Mouse (Mus musculus) G1E (cell line): ENCODE measurements around the gene Slc25a51. TPM values are rescaled to one million over a fixed set of nuclear protein-coding genes. Genes with fewer than 3 reads are reported as not detected.

Experiments
- ATAC-seq: 2 replicates; pipeline ENCODE4 v1.8.0; 2016; ENCODE audit warnings: mild to moderate bottlenecking; ENCODE audit not compliant: insufficient number of reproducible peaks, poor library complexity, low FRiP score, severe bottlenecking; ENCODE audit errors: extremely low read depth
- DNase-seq: peaks from one replicate; pipeline ENCODE4 v3.0.0; 2012; ENCODE audit warnings: low spot score
- H3K27me3 ChIP-seq: 2 replicates; pipeline ENCODE4 v1.6.1; 2012; ENCODE audit warnings: mild to moderate bottlenecking, low read length, inconsistent platforms; ENCODE audit not compliant: insufficient read depth
- H3K36me3 ChIP-seq: replicated peaks from 2 replicates; pipeline ENCODE3; 2012; ENCODE audit warnings: mild to moderate bottlenecking, inconsistent platforms
- H3K4me1 ChIP-seq: 2 replicates; pipeline ENCODE4 v1.6.1; 2012; ENCODE audit warnings: low read depth, low read length, inconsistent platforms, mixed read lengths; ENCODE audit not compliant: insufficient read depth
- H3K4me3 ChIP-seq: 2 replicates; pipeline ENCODE4 v1.5.1; 2012; ENCODE audit warnings: low read depth, mild to moderate bottlenecking, inconsistent platforms, low read length, moderate library complexity, mixed read lengths
- H3K9me3 ChIP-seq: replicated peaks from 2 replicates; pipeline ENCODE4 v1.6.1; 2012; ENCODE audit warnings: inconsistent platforms
- CTCF ChIP-seq: IDR thresholded peaks from 2 replicates; pipeline ENCODE4 v1.5.1; 2012; ENCODE audit warnings: low read depth, low read length, inconsistent platforms, mixed read lengths
- GATA1 ChIP-seq: IDR thresholded peaks from 2 replicates; pipeline ENCODE4 v1.6.1; 2012; ENCODE audit warnings: borderline replicate concordance, low read length, inconsistent platforms, mixed read lengths
- GATA2 ChIP-seq: IDR thresholded peaks from 2 replicates; pipeline ENCODE4 v1.6.1; 2012; ENCODE audit warnings: low read depth, low read length, inconsistent platforms, borderline replicate concordance
- POLR2AphosphoS5 ChIP-seq: IDR thresholded peaks from 2 replicates; pipeline ENCODE4 v1.6.1; 2012; ENCODE audit warnings: low read depth, low read length, inconsistent platforms; ENCODE audit not compliant: insufficient replicate concordance
- TAL1 ChIP-seq: conservative IDR thresholded peaks from 2 replicates; pipeline ENCODE4 v1.6.1; 2012; ENCODE audit warnings: low read depth, low read length, inconsistent platforms, mixed read lengths
- polyA plus RNA-seq: library from polyadenylated mRNA; stranded (reverse); fragments of >175 nt; gene quantifications from 2 replicates; pipeline ENCODE4 v1.2.3, GENCODE M21; 2012
- total RNA-seq, 2 experiments: library from RNA; stranded (forward) in 1 of 2; stranded (reverse) in 1 of 2; fragments of 200-1000 nt in 1 of 2; fragments of >200 nt in 1 of 2; fragmentation: Nextera tagmentation in 1 of 2; gene quantifications; 2 replicates each; pipeline ENCODE4 v1.2.3; 2014 to 2017

Gene Slc25a51
- total and polyA plus RNA-seq, 3 experiments: 33.5 to 84.0 (median 46.4) TPM

GRCm38 (mm10) chr4:45412433-45413192 lies 4.0 kb upstream of the Slc25a51 start:
- Histone ChIP-seq H3K9me3 (no peaks in the 10 kb centered on the region), H3K4me3 (no peak overlapping the region), H3K36me3 (no peaks in the 10 kb centered on the region), H3K27me3 (peaks cover 54% of the 10 kb centered on the region), H3K4me1 (peaks cover 25% of the 10 kb centered on the region)
- ATAC-seq (no peak), DNase-seq (no peak)
- TF ChIP-seq POLR2AphosphoS5 (no peak), GATA2 (no peak), TAL1 (no peak), CTCF (no peak), GATA1 (no peak)

GRCm38 (mm10) chr4:45411181-45411790 lies 2.7 kb upstream of the Slc25a51 start:
- Histone ChIP-seq H3K4me1 (peaks cover 29% of the 10 kb centered on the region), H3K9me3 (no peaks in the 10 kb centered on the region), H3K27me3 (peaks cover 47% of the 10 kb centered on the region), H3K36me3 (peaks cover 3% of the 10 kb centered on the region), H3K4me3 (no peak overlapping the region)
- TF ChIP-seq TAL1: no peak
- DNase-seq: no peak
- ATAC-seq: no peak

- Histone ChIP-seq H3K4me3 (peak overlapping the region; percentile 94), H3K4me1 (peaks cover 38% of the 10 kb centered on the region), H3K9me3 (no peaks in the 10 kb centered on the region), H3K36me3 (peaks cover 14% of the 10 kb centered on the region), H3K27me3 (peaks cover 29% of the 10 kb centered on the region)
- ATAC-seq (no peak), DNase-seq (peak; percentile 63)
- TF ChIP-seq TAL1 (no peak), GATA2 (no peak), CTCF (no peak), POLR2AphosphoS5 (no peak), GATA1 (no peak)
These were observed 704 bp upstream of the Slc25a51 start for GRCm38 (mm10) chr4:45409270-45409669.

- DNase-seq (peak; percentile 29), ATAC-seq (no peak)
- TF ChIP-seq POLR2AphosphoS5: no peak
- no peak for TF ChIP-seq CTCF
- no peak for TF ChIP-seq GATA1
- TF ChIP-seq GATA2: no peak
- TF ChIP-seq TAL1: no peak
- peak overlapping the region; percentile 94 for H3K4me3 ChIP-seq
- H3K9me3 ChIP-seq: no peaks in the 10 kb centered on the region
- peaks cover 28% of the 10 kb centered on the region for H3K36me3 ChIP-seq
- peaks cover 53% of the 10 kb centered on the region for H3K4me1 ChIP-seq
- H3K27me3 ChIP-seq: peaks cover 16% of the 10 kb centered on the region
These were observed 747 bp downstream of the Slc25a51 start for GRCm38 (mm10) chr4:45407703-45408334.

GRCm38 (mm10) chr4:45407001-45407702 lies 1.4 kb downstream of the Slc25a51 start:
- Histone ChIP-seq H3K4me3 (peak overlapping the region; percentile 94), H3K4me1 (peaks cover 59% of the 10 kb centered on the region), H3K27me3 (peaks cover 12% of the 10 kb centered on the region), H3K36me3 (peaks cover 35% of the 10 kb centered on the region), H3K9me3 (no peaks in the 10 kb centered on the region)
- no peak for TF ChIP-seq GATA2
- no peak for TF ChIP-seq GATA1
- TF ChIP-seq TAL1: peak; percentile 45
- ATAC-seq (peak; percentile 56), DNase-seq (peak; percentile 50)

GRCm38 (mm10) chr4:45406397-45406796 lies 2.2 kb downstream of the Slc25a51 start:
- no peak for TF ChIP-seq CTCF
- no peak for TF ChIP-seq GATA1
- no peak for TF ChIP-seq GATA2
- no peak for TF ChIP-seq POLR2AphosphoS5
- TF ChIP-seq TAL1: no peak
- Histone ChIP-seq H3K36me3 (peaks cover 41% of the 10 kb centered on the region), H3K9me3 (no peaks in the 10 kb centered on the region), H3K4me3 (peak overlapping the region; percentile 59; the same call in 1 of the 2 replicates), H3K27me3 (peaks cover 4% of the 10 kb centered on the region), H3K4me1 (peaks cover 62% of the 10 kb centered on the region)
- DNase-seq (no peak), ATAC-seq (no peak)
